Mouse (Mus musculus): Measurements from ENCODE around the gene Rarb.

Rarb gene

DNA sequence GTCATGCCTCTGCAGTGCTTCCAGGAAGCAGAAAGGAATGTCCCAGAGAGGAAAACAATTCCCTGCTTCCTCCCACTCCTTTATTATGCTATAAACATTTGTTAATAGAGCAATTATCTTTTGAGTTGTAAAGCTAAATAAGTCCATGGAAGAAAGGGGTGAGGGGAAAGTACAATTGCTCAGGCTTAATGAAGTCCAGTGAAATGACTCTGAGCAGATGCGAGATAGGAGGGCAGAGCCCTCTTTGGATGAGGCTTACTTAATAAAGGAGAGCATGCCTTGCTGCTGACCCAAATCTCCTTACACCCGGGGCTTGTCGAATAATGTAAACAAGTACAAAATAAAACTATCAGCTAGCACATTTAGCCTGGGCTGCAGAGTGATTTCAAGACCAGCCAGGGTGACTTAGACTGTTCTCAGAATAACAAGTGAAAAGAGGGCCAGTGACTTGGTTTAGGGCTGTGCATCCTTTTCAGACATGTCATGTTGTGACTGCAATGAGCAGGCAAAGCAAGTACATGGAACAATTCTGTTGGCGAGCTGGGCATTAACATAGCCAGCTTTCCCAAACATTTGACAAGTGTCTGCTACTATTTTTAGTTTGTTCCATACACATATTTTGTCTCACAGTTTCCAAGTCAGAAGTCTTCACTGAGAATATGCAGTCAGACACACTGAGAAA lies 83.5 kb downstream of the Rarb start:
- DNase-seq (ENCODE audit: low spot score in 2 of 2) = no peak

DNA sequence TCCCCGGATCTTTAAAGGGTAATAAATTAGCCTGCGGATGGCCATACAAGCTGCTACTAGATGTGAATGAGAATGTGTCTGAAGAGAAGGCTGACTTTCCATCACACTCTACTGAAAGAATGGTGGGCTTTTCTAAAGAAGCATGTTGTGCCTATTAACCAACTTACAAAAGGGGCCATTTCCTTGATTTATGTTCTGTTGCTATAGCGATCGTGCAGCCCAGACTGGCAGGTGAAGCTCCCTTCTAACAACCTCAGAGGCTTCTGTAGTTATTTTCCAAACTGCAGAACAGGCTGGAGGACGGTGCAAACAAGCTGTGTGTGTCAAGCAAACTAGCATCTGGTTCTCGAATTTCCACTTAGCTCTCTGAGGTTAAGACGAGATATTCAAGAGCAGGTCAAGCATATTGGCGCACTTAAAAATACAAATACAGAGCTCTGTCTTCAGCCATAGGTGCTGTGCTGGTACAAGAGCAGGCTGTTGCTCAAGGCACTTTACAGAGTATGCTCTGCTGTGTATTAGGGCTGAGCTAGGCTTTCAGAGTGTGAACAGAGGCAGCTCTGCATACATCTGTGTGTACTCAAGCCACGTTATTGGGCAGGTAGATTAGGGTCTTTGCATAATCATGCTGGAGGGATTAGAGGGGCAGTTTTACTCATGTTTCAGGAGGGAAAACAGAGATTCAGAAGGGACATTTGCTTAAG lies 85.2 kb downstream of the Rarb start:
- no peak for DNase-seq (ENCODE audit: low spot score in 2 of 2)

DNA sequence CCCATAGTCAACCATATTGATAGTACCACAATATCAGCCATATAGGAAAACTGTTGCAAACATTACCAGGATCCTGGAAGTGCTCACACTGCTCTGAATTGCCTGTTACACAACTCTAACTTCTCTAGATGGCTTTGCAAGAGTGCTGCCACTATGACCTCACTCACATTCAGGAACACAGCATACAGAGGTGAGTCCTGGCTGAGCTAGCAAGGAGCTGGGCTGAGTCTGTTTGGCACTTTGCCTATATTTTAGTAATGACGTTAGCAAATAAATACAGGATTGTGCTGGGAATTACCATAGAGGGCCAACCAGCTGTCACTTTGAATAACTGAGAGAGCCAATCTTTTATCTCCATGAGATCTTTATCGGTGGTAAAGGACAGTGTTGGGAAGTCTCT lies 86.9 kb downstream of the Rarb start:
- no peak for DNase-seq (ENCODE audit: low spot score in 2 of 2)

DNA sequence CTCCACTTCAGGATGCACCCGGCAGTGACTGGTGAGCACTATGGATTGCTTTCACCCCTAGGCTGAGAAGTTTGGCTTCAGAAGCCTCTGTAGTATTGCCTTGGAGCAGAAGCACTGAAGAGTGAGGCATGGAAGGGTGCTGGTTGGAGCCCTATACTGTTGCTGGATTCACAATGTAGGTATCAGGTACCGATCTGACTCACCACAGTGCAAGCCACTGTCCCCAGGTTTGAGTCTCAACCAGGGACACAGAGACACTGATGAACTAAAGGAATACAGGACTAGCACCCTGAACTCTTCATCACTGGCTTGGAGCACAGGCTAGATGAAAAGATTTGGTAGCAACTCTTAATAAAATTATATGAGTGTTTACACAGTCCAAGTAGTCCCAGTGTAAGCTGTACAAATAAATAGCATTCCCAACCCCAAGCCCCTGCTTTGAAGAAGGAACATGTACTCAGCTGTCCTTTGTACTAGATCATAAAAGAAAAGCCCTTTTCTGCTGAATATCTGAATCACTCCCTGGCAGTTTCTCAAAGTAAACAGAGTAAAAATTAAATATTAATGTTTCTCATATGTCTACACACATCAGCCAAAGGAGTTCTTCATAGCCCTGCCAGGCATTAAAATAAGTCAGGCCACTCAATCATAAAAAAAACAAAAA lies 90.6 kb downstream of the Rarb start:
- DNase-seq (ENCODE audit: low spot score in 2 of 2) = no peak

DNA sequence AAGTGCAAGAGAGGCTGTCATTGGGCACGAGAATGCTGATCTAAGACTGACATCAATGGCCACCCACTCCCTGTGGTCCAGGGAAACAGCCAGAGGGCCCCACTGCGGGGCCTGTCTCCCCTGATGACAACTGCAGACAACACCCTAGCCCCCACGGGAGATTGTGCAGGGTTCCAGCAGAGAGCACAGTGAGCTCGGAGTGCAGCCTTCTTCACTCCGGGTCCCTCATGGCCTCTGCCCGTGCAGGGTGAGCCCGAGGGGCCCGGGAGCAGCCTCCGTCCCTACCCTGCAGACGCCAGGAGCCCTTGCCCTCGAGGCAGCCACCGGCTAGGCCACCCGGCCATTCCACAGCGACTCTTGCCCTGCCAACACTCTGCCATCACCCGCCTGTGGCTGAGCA lies 95.0 kb downstream of the Rarb start:
- no peak for DNase-seq (ENCODE audit: low spot score in 2 of 2)

DNA sequence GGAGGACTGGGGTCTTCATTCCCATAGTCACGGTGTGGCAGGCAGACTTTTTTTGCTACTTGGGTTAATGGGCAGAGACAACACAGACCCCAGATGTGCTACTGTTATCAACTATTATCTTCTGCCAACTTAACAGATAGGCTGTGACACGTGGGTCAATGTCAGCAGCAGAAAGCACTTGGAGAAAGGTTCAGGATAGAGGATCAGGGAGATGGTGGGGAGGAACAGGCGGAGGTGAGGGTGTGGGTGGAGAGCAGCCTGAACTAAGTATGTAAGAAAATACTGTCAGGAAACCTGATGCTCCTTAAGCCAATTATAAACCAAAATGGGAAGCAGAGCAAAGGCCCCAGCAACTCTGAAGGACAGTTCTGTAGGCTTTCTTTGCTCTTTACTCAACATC lies 101.1 kb downstream of the Rarb start:
- DNase-seq (ENCODE audit: low spot score in 2 of 2) = no peak

DNA sequence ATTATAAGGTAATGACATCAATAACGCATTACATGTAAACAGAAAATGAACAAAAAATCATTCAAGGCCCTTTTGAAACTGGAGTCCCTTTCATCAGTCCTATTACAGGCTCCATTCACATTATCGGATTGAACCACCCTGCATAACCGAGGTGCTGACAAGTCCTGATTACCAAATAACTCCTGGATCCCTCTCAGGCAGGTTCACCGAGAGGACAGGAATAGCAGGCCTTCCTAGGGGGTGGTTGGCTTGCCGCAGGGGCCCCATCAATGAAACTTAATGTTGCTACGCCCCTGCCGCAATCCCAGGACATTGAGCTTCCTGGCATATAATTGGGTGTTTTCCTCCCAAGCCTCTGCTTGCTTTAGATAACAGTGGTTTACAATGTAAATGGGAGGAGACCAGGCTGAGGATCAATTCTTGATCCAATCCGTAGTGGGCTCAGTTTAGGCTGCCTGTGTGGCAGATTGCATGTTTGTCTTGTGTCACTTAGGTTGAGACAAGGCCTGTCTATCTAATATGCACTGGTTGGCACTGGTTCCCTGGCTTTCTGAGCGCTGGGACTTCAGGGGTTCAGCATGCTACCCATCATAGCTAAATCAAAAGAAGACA lies 104.5 kb downstream of the Rarb start:
- DNase-seq (ENCODE audit: low spot score in 2 of 2) = no peak

DNA sequence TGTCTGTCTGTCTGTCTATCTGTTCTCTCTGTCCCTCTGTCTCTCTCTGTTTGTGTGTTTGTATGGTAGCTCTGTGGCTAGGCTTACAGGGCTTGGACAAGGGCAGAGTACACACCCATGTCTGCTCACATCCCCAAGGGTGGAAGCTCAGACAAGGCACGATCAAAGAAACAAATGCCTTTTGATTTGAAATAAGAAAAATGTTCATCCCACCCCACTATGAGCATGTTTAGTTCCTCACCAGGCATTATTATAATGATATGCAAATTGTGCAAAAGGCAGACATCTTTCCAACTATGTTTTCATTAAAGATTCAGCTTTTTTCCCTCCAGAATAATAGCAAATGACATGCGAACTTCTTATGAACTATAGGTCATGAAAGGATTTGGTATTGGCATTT lies 105.2 kb downstream of the Rarb start:
- no peak for DNase-seq (ENCODE audit: low spot score in 2 of 2)

DNA sequence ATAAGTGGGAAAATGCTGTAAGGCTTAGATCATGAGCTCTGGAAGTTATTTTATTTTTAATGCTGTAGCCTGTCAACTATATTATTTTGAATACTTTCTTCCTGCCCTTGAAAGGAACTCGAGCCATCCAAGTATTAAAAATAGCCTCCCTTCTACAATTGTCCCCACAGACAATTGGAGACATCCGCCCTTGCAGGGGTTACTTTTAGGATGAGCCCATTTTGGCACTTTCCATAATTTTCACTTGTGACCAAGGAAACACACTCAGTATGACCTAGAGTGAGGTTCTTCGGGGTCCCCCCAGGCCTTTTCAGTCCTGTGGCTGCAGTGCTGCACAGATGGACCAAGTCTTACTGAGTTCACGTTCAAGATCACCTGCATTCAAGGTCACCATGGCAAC lies 119.7 kb downstream of the Rarb start:
- no peak for DNase-seq (ENCODE audit: low spot score in 2 of 2)

DNA sequence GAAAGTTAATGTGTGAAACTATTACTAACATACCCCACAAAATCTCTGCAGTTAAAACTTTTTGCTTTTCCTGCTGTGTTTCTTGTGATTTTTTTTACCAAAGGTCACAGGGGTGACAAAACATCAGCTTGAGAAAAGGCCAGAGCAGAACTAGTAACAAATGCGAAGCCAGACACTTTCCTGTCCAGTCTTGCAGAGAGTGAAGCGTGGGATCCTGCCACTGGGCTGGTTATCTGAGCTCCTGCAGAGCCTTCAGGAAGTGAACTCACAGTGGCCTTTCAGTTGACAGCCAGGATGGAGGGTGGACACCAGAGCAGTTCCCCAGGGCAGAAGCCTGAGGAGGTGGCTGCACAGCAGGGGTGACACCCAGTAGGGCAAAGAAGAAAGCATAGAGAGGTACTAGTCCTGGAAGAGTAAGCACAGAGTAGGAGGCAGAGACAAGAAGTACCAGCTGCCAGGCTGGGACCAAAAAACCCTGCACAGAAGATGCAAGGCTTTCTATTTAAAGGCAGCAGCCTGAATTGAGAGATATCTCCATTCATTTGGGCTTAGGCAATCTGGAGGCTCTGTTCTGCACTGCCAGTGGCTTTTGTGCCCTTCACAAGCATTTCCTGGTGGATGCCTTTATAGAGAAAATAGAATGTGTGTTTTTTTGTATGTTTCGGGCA lies 123.4 kb downstream of the Rarb start:
- DNase-seq (ENCODE audit: low spot score in 2 of 2) = no peak

DNA sequence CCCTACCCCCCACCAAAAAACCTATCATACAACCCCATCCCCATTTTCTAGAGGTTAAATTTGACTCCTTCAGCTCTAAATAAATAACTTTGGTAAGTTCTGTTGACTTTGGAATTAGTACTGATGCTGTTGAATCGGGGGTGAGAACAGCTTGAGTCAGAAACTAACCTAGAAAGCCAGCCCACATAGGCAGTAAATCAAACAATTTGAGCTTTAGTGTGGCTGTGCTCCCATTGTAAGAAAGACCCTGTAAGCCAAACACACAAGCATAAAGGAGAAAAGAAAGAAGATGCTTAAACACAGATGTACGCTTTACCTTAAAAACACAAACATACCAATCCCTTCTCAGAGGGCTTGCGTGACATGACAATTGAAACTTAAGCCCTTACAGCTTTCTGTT lies 140.6 kb downstream of the Rarb start:
- DNase-seq (ENCODE audit: low spot score in 2 of 2) = no peak

DNA sequence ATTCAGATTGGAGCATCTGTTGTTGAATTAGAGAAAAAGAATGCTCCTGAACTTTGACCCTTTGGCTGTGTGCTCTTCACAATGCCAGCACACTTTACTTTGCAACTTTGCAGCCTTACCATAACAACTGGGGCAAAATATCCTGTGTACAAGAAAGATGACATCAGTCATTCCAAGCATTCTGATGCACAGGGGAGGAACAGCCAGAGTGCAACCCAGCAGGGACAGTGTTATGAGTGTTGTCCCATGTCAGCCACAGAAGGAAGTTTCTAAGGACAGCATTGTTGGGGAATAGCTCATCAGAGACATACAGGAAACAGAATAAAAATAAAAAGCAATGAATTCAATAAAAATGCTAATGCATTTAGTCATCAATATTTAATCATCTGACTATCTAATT lies 141.9 kb downstream of the Rarb start:
- DNase-seq (ENCODE audit: low spot score in 2 of 2) = no peak

DNA sequence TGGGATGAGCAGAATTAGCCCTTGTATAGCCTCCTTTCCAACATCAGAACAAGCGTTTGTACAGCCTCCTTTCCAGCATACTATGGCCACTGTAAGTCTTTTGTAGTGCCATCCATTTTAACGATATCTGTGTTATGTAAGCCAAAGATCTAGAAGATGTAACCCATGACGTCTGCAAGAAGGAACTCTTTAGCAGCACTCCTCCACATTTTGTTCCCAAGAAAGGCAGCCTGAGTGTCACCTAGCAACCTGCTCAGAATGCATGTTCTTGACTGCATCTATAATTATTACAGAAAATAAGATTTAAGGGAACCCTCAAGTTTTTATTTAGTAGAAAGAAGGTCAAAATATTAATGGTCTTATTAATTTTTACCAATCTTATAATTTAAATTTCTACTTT lies 148.4 kb downstream of the Rarb start:
- no peak for DNase-seq (ENCODE audit: low spot score in 2 of 2)

DNA sequence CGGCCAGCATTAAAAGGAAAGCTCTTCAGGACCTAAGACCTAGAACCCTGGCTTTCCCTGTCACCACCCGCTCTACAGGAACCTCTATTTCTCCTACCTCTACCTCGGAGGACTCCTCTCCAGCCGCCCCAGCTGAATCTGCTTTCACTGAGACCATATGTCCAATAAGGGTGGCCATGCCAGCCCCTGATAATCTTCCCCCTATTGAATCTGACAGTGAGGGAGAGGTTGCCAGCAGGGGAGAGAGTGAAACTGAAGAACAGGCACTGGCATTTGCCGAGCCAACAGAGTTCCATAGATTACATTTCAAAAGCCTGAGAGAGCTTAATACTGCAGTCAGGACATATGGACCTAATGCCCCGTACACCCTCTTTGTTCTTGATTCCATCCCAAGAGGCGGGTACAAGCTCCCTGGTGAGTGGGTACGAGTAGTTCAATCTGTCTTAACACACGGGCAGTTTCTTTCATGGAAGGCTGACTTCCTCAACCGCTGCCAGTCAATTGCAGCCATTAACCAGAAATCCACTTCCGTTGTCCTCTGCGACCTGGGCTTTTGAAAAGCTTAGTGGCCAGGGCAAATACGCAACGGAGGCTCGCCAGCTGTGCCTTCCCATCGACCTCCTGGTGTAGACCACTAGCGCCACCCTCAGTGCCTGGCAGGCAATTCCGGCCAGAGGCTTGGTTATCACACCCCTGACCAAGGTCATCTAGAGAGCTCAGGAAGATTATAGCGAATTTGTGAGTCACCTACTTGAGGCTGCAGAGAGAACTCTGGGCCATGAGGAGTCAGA lies 179.6 kb downstream of the Rarb start:
- DNase-seq (ENCODE audit: low spot score in 2 of 2) = no peak

DNA sequence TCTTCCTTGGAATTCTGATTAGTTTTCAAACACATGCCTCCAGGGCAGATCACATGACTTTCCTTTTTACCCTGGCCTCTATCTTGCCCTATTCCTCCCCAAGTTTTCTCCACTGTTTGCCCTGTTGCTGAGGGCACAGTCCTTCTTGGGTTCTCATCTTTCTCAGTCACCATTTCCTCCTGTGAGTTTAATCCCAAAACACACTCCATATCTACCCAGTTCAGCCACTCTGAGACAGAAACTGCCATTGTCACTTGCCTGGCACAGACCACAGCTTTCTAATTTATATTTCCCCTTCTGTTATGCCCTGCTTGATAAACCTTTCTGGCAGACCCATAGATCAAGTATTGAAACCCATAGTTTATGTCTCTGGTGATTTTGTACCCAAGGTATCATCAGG lies 205.0 kb downstream of the Rarb start:
- no peak for DNase-seq (ENCODE audit: low spot score in 2 of 2)

DNA sequence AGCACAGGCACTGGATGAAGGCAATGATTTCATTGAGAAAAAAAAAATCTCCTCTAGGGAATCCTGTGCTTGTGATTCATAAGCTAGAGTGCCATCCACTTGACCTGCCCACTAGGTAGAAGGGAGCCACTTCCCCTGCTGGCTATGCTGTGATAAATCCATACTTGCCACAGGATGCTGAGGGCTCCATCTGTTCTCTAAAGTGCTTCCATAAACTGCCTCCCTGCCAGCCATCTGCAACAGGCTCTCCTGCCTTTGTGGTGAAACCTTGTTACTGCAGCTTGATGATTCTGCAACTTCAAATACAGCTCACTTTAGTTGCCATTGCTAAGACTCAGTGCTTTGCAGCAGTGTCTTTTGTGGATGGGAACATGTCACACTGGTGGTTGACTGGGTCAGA lies 213.5 kb downstream of the Rarb start:
- no peak for DNase-seq (ENCODE audit: low spot score in 2 of 2)

DNA sequence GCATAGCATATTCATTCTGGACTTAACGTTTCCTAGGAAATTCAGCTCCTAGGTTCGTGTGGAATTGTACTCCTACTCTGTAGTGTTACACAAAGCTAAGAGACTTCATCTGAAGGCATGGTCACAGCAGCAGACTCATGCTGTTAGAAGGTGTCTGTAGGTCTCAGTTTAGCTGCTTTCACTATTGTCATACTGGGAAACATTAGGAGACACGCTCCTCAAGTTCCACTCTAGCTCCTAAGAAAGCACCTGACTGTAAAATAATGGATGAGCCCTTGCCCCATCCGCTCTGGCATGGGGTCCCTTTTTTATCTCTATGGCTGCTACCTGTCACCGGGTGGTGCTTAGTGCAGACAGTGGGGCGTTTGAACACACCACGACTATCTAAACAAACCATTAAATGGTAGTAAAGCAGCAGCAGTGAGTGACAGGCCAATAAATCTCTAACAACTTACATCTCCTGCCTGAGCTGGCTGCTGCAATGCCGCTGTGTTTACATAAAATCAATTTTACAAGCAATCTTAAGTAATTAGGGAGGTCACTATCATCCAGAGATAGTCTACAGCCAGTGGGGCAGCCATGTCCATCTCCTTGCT lies 214.4 kb downstream of the Rarb start:
- DNase-seq (ENCODE audit: low spot score in 2 of 2) = no peak

DNA sequence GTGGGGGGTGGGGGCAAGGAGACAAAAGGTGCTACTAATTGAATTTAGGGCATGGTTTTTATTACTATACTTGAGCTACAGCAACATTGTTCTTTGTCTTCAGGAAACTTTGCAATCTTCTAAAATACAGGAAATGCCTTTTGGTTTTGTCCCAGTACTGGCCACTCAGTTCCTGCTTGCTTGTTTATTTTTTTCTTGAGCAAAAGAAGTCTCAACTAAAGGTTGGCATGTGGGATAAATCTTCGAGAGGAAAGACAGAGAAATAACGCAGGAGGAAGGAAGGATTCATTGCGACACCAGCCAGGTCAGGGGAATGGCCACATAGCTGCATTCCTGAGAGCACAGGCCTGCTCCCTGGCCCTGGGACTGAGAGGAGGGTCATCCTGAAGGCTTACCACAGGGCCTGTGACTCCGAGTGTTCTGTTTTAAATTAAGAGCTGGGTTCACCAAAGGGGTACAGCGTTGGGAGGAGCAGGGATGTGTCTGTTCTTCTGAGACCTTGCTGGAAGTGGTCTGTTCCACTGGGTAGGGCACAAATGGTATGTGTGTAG lies 215.8 kb downstream of the Rarb start:
- no peak for DNase-seq (ENCODE audit: low spot score in 2 of 2)

DNA sequence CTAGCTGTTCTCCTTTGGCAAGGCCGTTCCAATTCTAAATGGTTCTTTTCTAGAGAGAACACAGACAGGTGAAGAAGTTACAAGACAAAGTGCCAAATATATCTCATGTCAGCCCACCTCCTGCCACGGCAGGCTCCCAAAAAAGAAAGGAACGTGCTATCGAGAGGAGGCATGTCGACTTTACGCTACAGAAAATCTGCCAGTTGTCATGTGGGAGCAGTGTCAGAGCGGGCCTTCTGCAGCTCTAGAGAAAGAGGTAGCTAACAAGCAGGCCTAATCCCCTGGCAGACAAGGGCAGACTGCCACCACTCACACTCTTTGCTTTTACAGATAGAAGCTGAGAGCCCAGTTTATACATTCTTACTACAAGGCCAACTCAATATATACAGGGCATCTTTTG lies 219.7 kb downstream of the Rarb start:
- no peak for DNase-seq (ENCODE audit: low spot score in 2 of 2)

DNA sequence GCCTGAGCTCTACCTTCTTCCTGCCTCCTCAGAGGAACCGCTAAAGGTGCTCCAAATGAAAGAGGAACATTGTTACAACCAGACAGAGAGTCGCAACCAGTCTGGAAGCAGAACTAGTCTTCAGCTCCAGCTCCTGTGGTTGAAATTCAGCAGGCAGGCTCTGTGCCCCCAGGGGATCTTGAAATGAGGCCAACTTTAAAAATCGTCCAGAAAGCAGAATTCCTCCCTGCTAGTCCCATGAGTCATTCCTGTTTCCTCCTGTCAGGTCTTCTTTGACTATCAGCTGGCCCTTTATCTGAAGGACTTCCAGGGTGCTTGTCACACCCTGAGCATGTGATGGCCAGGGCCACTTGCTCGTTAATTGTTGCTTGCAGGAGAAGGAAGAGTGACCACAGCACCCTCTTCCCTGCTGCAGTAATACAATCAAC lies 220.9 kb downstream of the Rarb start:
- no peak for DNase-seq (ENCODE audit: low spot score in 2 of 2)

DNA sequence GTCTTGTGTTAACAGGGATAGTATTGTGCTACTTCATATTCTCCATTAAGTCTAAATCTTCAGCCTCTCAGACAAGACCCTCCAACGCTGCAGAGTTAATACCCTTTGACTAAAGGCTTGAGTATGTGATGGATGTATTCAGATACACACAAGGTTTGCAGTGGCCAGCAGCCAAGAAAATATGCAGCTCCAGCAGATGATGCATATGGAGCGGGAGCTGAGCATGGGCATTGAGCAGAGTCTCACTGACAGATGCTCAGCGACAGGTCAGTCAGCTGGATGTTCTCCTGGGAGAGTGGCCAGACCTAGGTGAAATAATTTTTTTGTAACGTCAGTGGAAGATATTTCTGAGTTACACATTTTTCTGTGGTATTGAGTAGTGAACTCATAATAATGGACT lies 229.8 kb downstream of the Rarb start:
- DNase-seq (ENCODE audit: low spot score in 2 of 2) = no peak
